Comparison of ENCODE assay signal across 9 mouse cellular contexts in genomic region chr1:136685191-136686060, GRCm38 (mm10).
DNase-seq lines count a peak whose midpoint lies in the region; ATAC-seq and TF ChIP-seq lines count a peak whose summit lies in the region.
"Had no signal": no experiment of that assay in that cellular context is flagged by ENCODE, and none has a peak within 500 bp of the region (broad histone marks: within the 10 kb centered on the region; RNA-seq: fewer than 3 reads in every experiment).

No protein-coding gene starts in this region.

- TF ChIP-seq CTCF in MEL (IDR thresholded peaks at IDR 0.05 in 2 of 3, conservative IDR thresholded peaks at IDR 0.05 in 1 of 3; ENCODE audit: control insufficient read depth in 1 of 3, insufficient read depth in 1 of 3, low read depth in 2 of 3, low read length in 3 of 3, poor library complexity in 1 of 3, severe bottlenecking in 1 of 3), result no peak

- no peaks in the 10 kb centered on the region for H3K27me3 ChIP-seq in MEL (ENCODE audit: control insufficient read depth in 1 of 2, insufficient read depth in 2 of 2, low read length in 2 of 2)
- H3K27me3 ChIP-seq in liver, embryonic 15.5 days, result no peaks in the 10 kb centered on the region
- no peaks in the 10 kb centered on the region for H3K27me3 ChIP-seq in hindbrain, embryonic 14.5 days (ENCODE audit: control insufficient read depth, insufficient read depth, low read length)
- H3K27me3 ChIP-seq: limb, embryonic 15.5 days had no signal

- peak overlapping the region; percentile 64 to 65 for H3K4me3 ChIP-seq in MEL (ENCODE audit: control insufficient read depth in 1 of 2, insufficient read depth in 1 of 2, low read depth in 2 of 2, low read length in 2 of 2)
- H3K4me3 ChIP-seq in liver, embryonic 15.5 days (replicated peaks), result peak overlapping the region; percentile 48
- H3K4me3 ChIP-seq in hindbrain, embryonic 14.5 days (replicated peaks; ENCODE audit: low read length), result no peak overlapping the region
- H3K4me3 ChIP-seq: limb, embryonic 15.5 days had no signal

- 19% methylated on average over 13 of the region's 13 CpGs for WGBS in liver, embryonic 15.5 days (ENCODE audit: insufficient replicate concordance)
- WGBS in hindbrain, embryonic 14.5 days, result 70% methylated on average over 13 of the region's 13 CpGs

- no peak for TF ChIP-seq RAD21 in MEL (IDR thresholded peaks at IDR 0.05; ENCODE audit: low read depth, low read length)

- ATAC-seq in erythroid progenitor cell, adult 5-6 weeks (replicated peaks; ENCODE audit: low FRiP score, poor library complexity, severe bottlenecking), result peak; percentile 60
- ATAC-seq in liver, embryonic 15.5 days (ENCODE audit: insufficient read depth), result peak; percentile 53
- no peak for ATAC-seq in hindbrain, embryonic 14.5 days (ENCODE audit: low FRiP score)

- no peak for TF ChIP-seq POLR2A in MEL (IDR thresholded peaks at IDR 0.05; ENCODE audit: control insufficient read depth in 1 of 2, insufficient read depth in 1 of 2, low read depth in 1 of 2, low read length in 2 of 2, poor library complexity in 1 of 2)

- no peaks in the 10 kb centered on the region for H3K9me3 ChIP-seq in MEL (replicated peaks; ENCODE audit: insufficient read depth, low read length)
- no peaks in the 10 kb centered on the region for H3K9me3 ChIP-seq in liver, embryonic 15.5 days (replicated peaks)
- no peaks in the 10 kb centered on the region for H3K9me3 ChIP-seq in hindbrain, embryonic 14.5 days (ENCODE audit: control insufficient read depth, low read length)
- H3K9me3 ChIP-seq: limb, embryonic 15.5 days had no signal

- peak overlapping the region; percentile 61 for H3K27ac ChIP-seq in MEL (ENCODE audit: control insufficient read depth, low read depth, low read length)
- H3K27ac ChIP-seq in liver, embryonic 15.5 days (replicated peaks), result peak overlapping the region; percentile 66
- H3K27ac ChIP-seq in hindbrain, embryonic 14.5 days, result no peak overlapping the region

- H3K4me1 ChIP-seq in MEL (ENCODE audit: control insufficient read depth in 1 of 2, insufficient read depth in 2 of 2, low read length in 2 of 2), result peaks cover 4 to 14% of the 10 kb centered on the region in 2 experiments; a peak in 3 of 4 replicates
- peaks cover 31% of the 10 kb centered on the region for H3K4me1 ChIP-seq in liver, embryonic 15.5 days (replicated peaks)
- H3K4me1 ChIP-seq in hindbrain, embryonic 14.5 days (replicated peaks; ENCODE audit: control insufficient read depth, insufficient read depth, low read length), result no peaks in the 10 kb centered on the region; the same call in 1 of the 2 replicates

- no peaks in the 10 kb centered on the region; the same call in 1 of the 2 replicates for H3K79me2 ChIP-seq in MEL (ENCODE audit: control insufficient read depth, insufficient read depth, low read length, poor library complexity)

- peak overlapping the region; percentile 65 for H3K4me2 ChIP-seq in liver, embryonic 15.5 days
- no peak overlapping the region for H3K4me2 ChIP-seq in hindbrain, embryonic 14.5 days (replicated peaks)
- H3K4me2 ChIP-seq: limb, embryonic 15.5 days had no signal

- H3K36me3 ChIP-seq in MEL (ENCODE audit: control insufficient read depth in 1 of 2, insufficient read depth in 2 of 2, low read length in 2 of 2), result peaks cover 0 to 6% of the 10 kb centered on the region in 2 experiments; a peak in 2 of 4 replicates
- no peaks in the 10 kb centered on the region for H3K36me3 ChIP-seq in liver, embryonic 15.5 days (replicated peaks)
- H3K36me3 ChIP-seq in hindbrain, embryonic 14.5 days (replicated peaks; ENCODE audit: control insufficient read depth, insufficient read depth), result no peaks in the 10 kb centered on the region
- H3K36me3 ChIP-seq: limb, embryonic 15.5 days had no signal

- 0 out of 4 replicates have a peak, but pooled peaks of 1 of the 2 experiments have one; percentile 2 for TF ChIP-seq EP300 in MEL (IDR thresholded peaks at IDR 0.05; ENCODE audit: low read depth in 1 of 2, low read length in 2 of 2)

- peak; percentile 37 for DNase-seq in gastrocnemius, adult 18-20 months (ENCODE audit: low spot score)
- DNase-seq in gastrocnemius, postnatal 10 days, result no peak
- peak; percentile 69 for DNase-seq in MEL (ENCODE audit: low read depth, low spot score)
- peak; percentile 46 to 56 for DNase-seq in spleen, postnatal 36 days (ENCODE audit: low spot score in 2 of 2)
- no peak for DNase-seq in hindbrain, embryonic 14.5 days (ENCODE audit: low spot score)
- no peak for DNase-seq in layer of hippocampus, adult 18-20 months (ENCODE audit: low spot score in 2 of 2)

- peak overlapping the region; percentile 74 for H3K9ac ChIP-seq in MEL (ENCODE audit: control insufficient read depth, low read depth, low read length, poor library complexity, severe bottlenecking)
- peak overlapping the region; percentile 15; the same call in 1 of the 2 replicates for H3K9ac ChIP-seq in liver, embryonic 15.5 days
- H3K9ac ChIP-seq in hindbrain, embryonic 14.5 days, result no peak overlapping the region
- H3K9ac ChIP-seq: limb, embryonic 15.5 days had no signal

TF ChIP-seq in MEL, 35 proteins besides CTCF, POLR2A, EP300 and RAD21:
- peak; percentile 45 for TF ChIP-seq GATA1 (IDR thresholded peaks at IDR 0.05; ENCODE audit: low read depth, low read length)
- TF ChIP-seq MYB (IDR thresholded peaks at IDR 0.05; ENCODE audit: low read depth, low read length), result no peak
- peak; percentile 57 for TF ChIP-seq SIN3A (IDR thresholded peaks at IDR 0.05; ENCODE audit: low read length)
- no peak for TF ChIP-seq KAT2A (conservative IDR thresholded peaks at IDR 0.05; ENCODE audit: low read depth, low read length)
- no peak for TF ChIP-seq POLR2AphosphoS2 (IDR thresholded peaks at IDR 0.05; ENCODE audit: low read length)
- peak; percentile 75; the same call in 1 of the 2 replicates for TF ChIP-seq BHLHE40 (IDR thresholded peaks at IDR 0.05; ENCODE audit: borderline replicate concordance, low read depth, low read length)
- peak; percentile 59; the same call in 1 of the 2 replicates for TF ChIP-seq JUND (IDR thresholded peaks at IDR 0.05; ENCODE audit: low read depth, low read length)
- TF ChIP-seq ELF1 (IDR thresholded peaks at IDR 0.05; ENCODE audit: low read depth, low read length), result no peak
- no peak for TF ChIP-seq MAFK (IDR thresholded peaks at IDR 0.05; ENCODE audit: borderline replicate concordance, low read depth, low read length)
- TF ChIP-seq GABPA (IDR thresholded peaks at IDR 0.05; ENCODE audit: low read depth, low read length), result no peak
- TF ChIP-seq TCF12 (IDR thresholded peaks at IDR 0.05; ENCODE audit: low read depth, low read length), result peak; percentile 15; the same call in 1 of the 2 replicates
- TF ChIP-seq ETS1 (IDR thresholded peaks at IDR 0.05; ENCODE audit: low read depth, low read length), result peak; percentile 90
- TF ChIP-seq NELFE (IDR thresholded peaks at IDR 0.05; ENCODE audit: low read depth, low read length), result peak; percentile 13; the same call in 1 of the 2 replicates
- no peak for TF ChIP-seq USF2 (IDR thresholded peaks at IDR 0.05; ENCODE audit: borderline replicate concordance in 1 of 2, insufficient read depth in 1 of 2, low read depth in 1 of 2, low read length in 2 of 2)
- TF ChIP-seq MXI1 (IDR thresholded peaks at IDR 0.05; ENCODE audit: low read depth, low read length), result peak; percentile 74; the same call in 1 of the 2 replicates
- peak; percentile 87 for TF ChIP-seq MAX (IDR thresholded peaks at IDR 0.05; ENCODE audit: low read length)
- no peak for TF ChIP-seq CHD1 (IDR thresholded peaks at IDR 0.05; ENCODE audit: low read depth, low read length)
- TF ChIP-seq TAL1 (IDR thresholded peaks at IDR 0.05; ENCODE audit: low read length), result no peak
- TF ChIP-seq USF1 (IDR thresholded peaks at IDR 0.05; ENCODE audit: low read depth, low read length), result peak; percentile 54
- TF ChIP-seq ZNF384 (IDR thresholded peaks at IDR 0.05; ENCODE audit: low read depth, low read length), result no peak
- TF ChIP-seq UBTF (IDR thresholded peaks at IDR 0.05; ENCODE audit: borderline replicate concordance, insufficient read depth, low read depth, low read length), result no peak
TF ChIP-seq in MEL: peak in this region for 10.

Comparison
In these comparisons a context has a peak if more than half of its experiments do, and no peak if none do; other contexts are left out.
1. DNase-seq: peak in gastrocnemius, adult 18-20 months (single experiment), MEL (single experiment) and spleen, postnatal 36 days (2 of 2); none in gastrocnemius, postnatal 10 days (single experiment), hindbrain, embryonic 14.5 days (single experiment) and layer of hippocampus, adult 18-20 months (0 of 2).